Mouse (Mus musculus): ENCODE data around the gene Thsd7a.

The Thsd7a gene

GRCm38 (mm10) chr6:12693239-12693638 is 56.0 kb downstream of the Thsd7a start:
- in situ Hi-C loops (cut with MseI, MboI), result no loop called here

DNA sequence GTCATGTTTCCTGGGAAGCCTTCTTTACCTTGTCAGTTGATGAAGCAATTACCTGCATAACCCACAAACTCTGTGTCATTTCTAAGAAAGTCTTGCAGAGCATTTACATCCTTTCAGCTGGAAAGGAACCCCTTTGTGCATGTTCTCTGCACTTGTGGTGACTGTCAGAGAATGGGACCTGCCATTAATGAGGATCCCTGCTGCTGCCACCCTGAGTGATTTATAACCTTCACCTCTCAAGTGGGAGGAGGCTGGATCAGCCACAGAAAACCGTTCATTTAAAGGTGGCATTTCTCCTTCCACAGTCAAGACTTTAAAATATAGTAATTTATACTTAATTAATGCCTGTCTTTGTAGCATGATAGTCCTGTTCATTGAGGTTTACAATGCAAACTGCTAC is 99.6 kb downstream of the Thsd7a start:
- in situ Hi-C loops (cut with MseI, MboI), result no loop called here

- in situ Hi-C loops (cut with MseI, MboI), result no loop called here
These were observed 120.5 kb downstream of the Thsd7a start for GRCm38 (mm10) chr6:12628637-12629246.

GRCm38 (mm10) chr6:12606638-12607246 is 142.5 kb downstream of the Thsd7a start:
- in situ Hi-C loops (cut with MseI, MboI), result no loop called here

GRCm38 (mm10) chr6:12602927-12603326 is 146.3 kb downstream of the Thsd7a start:
- in situ Hi-C loops (cut with MseI, MboI), result no loop called here

DNA sequence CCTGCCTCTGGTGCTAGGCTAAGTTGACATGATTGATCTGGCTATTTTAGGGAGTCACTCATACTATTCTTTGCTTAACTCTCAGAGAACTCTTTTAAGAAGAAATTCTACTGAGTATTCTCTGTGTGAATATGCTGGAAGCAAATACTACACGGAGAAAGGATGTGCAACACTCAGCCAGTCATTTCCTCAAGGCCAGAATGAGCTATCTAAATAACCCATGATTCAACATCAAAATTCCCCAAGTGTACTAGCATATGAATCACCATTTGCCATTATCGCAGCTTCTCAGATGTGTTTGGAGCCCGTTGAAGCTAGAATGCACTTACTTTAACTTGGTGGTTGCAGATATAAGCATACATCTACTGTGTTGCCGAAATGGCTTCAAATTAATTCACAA is 147.0 kb downstream of the Thsd7a start:
- in situ Hi-C loops (cut with MseI, MboI), result no loop called here

DNA sequence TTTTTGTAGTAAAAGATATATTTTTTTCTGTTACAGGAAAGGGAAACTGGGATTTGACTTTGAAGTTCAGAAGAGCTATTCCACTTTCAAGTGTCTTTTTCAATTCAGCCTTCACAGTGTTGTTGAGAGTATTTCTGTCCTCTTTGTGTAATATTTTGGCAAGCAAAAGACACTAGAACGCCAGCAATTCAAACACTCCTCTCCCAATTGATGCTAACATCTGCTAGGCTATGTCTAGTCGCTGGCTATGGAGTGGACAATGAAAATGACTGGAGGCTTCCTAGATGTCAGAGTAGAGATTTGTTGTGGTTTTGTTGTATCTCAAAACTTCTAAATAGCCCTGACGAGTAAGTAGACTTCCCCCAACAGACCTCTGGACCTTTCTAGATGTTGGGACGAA is 164.8 kb downstream of the Thsd7a start:
- in situ Hi-C loops (cut with MseI, MboI), result no loop called here

DNA sequence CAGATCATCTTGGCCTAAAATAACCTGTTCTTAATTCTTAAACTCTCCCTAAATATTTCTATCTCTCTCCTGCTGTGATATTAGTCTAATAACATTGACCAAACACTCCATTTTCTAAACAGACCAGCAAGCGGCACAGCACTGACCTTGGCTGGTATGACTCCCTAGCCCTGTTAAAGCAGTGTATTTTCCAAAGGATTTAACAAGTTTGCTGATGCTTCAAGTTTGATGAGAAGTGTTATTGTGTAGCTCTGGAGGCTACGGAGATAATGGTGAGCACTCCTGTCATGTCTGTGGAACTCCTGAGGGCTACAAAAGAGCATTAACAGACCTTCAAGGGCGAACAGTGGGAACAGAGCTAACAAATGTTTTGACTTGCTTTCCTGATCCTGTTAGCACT is 168.1 kb downstream of the Thsd7a start:
- in situ Hi-C loops (cut with MseI, MboI), result no loop called here

DNA sequence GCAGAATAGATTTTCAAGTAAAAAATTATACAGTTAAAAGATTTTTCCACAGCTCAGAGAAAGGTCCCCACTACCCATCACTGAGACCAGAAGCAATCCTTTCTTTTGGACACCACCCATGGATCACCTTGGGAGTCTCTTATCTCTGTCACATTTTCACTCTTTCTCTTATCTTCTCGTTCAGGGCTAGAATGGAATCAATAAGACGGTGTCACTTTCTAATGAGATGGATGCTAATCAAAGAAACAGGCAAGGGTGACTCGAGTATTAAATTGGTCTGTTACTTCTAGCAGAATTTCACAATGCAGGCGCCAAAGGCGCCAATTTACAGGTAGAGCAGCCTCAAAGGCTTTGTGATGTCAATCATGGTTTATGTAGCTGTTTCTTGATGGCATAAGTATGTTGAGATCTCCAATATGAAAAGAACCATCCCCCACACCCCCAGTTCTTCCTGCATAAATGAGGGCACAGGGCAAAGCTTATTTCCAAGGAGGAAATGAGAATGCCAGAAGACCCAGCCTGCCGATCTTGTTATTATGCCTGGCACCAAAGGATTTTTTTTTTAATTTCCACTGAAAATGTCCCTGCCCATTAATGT is 173.5 kb downstream of the Thsd7a start:
- in situ Hi-C loops (cut with MseI, MboI), result no loop called here

DNA sequence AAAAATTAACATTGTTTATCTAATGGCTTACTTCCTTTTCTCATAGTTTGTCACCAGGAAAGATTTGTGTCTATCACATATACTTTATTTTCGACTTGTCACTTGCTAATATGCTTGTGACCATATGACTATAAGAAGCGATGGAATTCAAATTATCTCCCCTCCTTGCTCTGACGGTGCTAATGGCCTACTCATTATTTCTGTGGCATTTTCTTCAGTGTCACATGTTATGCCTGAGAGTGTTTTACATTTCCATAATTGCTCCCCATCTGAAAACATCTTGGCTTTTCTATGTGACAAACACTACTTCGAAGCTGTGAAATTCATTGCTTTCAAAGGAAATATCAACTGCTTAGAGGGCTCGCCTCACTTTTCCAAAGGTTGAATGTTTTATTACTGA is 177.0 kb downstream of the Thsd7a start:
- in situ Hi-C loops (cut with MseI, MboI), result no loop called here

DNA sequence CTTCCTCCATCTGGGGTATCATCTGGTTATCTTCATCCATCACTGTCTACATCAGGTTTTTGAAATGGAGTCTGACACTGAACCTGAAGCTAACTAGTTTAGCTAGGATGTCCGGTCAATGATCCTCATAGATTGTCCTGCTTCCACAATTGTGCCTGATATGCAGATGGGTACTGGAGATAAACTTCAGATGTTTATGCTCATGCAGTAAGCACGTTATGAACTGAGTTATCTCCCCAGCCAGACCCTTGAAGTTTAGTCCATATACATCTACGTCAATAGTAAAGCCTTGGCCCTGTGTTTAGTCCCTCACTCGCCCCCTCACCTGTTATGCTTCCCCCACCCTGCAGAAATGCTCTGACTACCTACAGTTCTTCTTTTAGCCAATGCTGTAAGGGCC is 184.1 kb downstream of the Thsd7a start:
- in situ Hi-C loops (cut with MseI, MboI), result no loop called here

GRCm38 (mm10) chr6:12562336-12562735 is 186.9 kb downstream of the Thsd7a start:
- in situ Hi-C loops (cut with MseI, MboI), result no loop called here

GRCm38 (mm10) chr6:12560500-12560899 is 188.7 kb downstream of the Thsd7a start:
- in situ Hi-C loops (cut with MseI, MboI), result no loop called here

DNA sequence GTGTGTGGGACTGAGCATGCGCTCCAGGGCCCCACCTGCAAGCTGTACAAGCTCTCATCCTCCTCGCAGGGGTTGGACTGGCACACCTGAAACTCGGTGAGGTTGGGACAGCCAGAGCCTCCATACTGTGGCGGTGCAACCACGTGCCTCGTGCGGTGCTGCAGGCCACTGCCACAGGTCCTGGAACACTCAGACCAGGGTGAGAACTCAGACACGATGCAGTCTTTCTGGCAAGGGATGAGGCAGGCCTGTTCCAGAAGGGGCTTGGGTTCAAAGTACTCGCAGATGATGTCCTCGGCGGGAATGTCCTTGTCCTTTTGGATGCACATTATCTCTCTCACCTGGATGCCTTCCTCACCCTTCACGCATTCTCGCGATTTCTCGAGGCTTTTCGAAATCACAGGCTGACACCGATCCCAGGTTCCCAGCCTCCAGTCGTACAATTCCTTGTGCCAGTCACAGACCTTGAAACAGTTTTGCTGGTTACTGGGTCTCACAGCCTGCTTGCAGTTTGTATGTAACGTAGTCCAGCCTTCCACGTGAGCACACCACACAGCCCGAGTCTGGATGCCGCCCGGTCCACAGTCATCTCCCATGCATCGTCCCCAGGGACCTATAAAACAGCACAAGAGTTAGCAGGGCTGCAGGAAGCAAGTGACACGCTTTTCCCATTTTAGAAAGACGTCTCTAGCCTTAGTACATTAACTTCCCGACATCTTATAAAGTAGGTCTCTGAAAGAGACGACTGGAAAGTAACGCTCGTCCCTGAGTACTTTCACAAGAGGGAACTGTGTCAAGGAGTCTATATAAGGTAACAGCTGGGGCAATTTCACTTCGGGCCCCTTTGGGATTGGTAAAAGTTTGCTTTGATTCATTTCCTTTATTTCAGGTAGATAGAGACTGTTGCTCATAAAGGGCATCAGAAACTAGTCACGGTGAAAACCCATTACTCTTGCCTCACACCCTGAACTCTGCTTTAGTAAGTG is 193.8 kb downstream of the Thsd7a start:
- in situ Hi-C loops (cut with MseI, MboI), result no loop called here

DNA sequence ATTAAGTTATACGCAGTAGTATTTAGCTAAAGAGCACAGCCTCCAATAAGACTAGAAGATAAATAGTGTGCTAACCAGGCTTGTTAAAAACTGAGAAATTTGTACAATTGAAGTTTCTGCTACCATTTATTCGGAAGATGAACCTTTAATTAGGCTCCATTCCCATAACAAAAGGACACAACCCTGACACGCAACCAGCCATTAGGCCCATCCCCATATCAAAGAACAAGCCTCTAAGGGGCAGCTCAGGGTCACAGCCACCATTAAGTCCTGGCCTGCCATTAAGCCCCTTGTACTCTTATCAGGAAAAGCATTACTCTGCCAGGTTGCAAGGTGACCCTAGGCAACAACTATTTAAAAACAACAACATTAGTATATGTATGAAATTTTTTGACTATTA is 198.0 kb downstream of the Thsd7a start:
- in situ Hi-C loops (cut with MseI, MboI), result no loop called here

DNA sequence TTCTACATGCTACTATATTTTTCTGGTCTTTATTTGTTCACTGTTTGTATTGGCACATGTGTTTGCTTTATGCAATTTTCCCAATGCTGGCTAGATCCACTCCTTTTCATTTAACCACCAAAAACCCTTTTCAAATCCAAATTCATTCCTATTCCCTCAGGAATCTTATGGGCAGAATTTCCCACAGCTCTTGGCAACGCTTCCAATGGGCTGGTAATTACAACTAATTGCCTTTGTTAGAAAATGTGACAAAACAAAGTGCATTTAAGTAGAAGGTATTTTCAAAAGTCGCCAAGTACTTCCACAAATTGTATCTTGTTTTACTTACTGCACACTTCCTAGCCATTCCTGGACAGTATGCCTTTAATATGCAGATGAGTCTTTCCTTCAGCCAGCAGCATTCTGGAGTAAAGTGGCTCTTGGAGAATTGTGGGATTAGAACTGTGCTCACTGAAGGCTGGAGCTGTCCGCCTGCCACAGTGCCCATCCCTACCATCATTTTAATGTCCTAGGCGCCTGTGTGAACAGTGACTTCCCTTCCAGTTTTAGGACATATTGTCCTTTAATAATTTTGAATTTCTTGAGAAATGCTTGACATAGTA is 199.1 kb downstream of the Thsd7a start:
- in situ Hi-C loops (cut with MseI, MboI), result no loop called here

DNA sequence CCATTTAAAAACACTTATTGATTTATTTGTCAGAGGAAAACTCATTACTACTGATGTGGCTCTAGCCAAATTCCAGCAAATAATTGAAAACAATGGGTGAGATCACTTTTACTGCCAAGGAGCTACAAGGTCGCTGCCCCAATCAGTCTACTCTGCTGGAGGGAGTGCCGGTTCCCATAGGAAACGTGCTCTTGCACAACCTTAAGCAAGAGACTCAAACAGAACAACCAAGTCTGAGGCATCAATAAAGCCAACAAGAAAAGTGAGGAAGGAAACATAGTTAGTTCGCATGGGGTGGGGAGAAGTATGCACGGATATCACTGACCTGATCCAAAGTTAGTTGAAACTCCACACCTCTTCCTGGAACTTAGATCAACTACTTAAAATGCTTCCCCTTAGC is 205.1 kb downstream of the Thsd7a start:
- in situ Hi-C loops (cut with MseI, MboI), result no loop called here

DNA sequence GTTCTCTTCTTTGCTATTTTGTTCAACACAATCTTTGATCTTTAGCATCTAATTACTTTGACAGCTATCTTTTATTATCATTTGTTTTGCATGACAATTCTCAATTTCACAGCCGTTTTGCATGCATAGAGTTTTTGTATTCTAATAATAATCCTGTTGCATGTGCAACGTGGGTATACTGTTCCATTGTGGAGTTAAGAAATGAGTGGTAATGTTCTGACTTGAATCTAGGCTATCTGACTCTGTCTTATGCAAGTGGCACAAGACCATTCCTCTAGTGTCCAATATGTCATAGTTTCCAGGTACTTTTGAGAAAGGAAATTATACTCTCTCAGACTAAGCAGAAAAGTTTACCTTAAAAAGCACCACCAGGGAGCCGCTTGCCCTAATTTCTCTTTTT is 206.7 kb downstream of the Thsd7a start:
- in situ Hi-C loops (cut with MseI, MboI), result no loop called here

GRCm38 (mm10) chr6:12519121-12519520 is 230.1 kb downstream of the Thsd7a start:
- in situ Hi-C loops (cut with MseI, MboI), result no loop called here

- in situ Hi-C loops (cut with MseI, MboI), result no loop called here
These were observed 230.8 kb downstream of the Thsd7a start for GRCm38 (mm10) chr6:12518283-12518903.

DNA sequence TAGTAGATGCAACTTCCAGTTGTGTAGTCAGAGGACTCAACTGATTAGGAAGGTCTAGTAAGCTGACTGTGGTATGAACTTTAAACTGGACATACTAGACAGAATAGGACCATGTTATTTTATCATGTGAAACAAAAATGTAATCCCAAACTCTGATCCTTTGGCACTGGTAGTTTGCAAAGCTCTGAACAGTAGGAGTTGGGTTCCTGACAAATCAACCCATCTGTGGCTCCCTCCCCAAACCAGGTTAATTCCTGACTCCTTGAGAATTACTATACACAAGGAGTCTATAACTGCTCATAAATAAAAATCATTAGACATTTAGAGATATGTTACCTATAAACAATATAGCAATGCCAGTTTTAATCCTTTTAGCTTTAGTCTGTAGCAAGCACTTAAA is 231.5 kb downstream of the Thsd7a start:
- in situ Hi-C loops (cut with MseI, MboI), result no loop called here
